Mouse (Mus musculus): ENCODE measurements around the gene Alb. TPM values are rescaled to one million over a fixed set of nuclear protein-coding genes. Genes with fewer than 3 reads are reported as not detected.

The Alb gene
- total RNA-seq, 2 experiments from 2014 or later, result 0.14 TPM; not detected in 1

- no peak for TF ChIP-seq CTCF (IDR thresholded peaks at IDR 0.05)
- intact Hi-C loops (cut with DNase I), result no loop called here
- H3K4me3 ChIP-seq, result no peak overlapping the region
These were observed 10.1 kb downstream of the Alb start for GRCm38 (mm10) chr5:90470836-90471235.

GRCm38 (mm10) chr5:90473902-90474301, 13.2 kb downstream of the Alb start:
- intact Hi-C loops (cut with DNase I), result no loop called here
- DNase-seq, result no peak
- Histone ChIP-seq H3K27ac (no peak overlapping the region), H3K4me3 (no peak overlapping the region)
- no peak for TF ChIP-seq CTCF (IDR thresholded peaks at IDR 0.05)

More at GRCm38 (mm10) chr5:90470836-90471235, 10.1 kb downstream of the Alb start:
- H3K27ac ChIP-seq, result no peak overlapping the region
- no peak for DNase-seq

- Histone ChIP-seq H3K4me3 (no peak overlapping the region), H3K27ac (no peak overlapping the region)
- intact Hi-C loops (cut with DNase I), result no loop called here
- DNase-seq, result no peak
- no peak for TF ChIP-seq CTCF (IDR thresholded peaks at IDR 0.05)
These were observed 13.7 kb downstream of the Alb start for GRCm38 (mm10) chr5:90474369-90474768.

GRCm38 (mm10) chr5:90476741-90477140, 16.0 kb downstream of the Alb start:
- no peak overlapping the region for H3K4me3 ChIP-seq
- intact Hi-C loops (cut with DNase I), result no loop called here
- TF ChIP-seq CTCF (IDR thresholded peaks at IDR 0.05), result no peak
- no peak overlapping the region for H3K27ac ChIP-seq
- no peak for DNase-seq

- no peak for DNase-seq
- TF ChIP-seq CTCF (IDR thresholded peaks at IDR 0.05), result no peak
- H3K4me3 ChIP-seq, result no peak overlapping the region
- H3K27ac ChIP-seq, result no peak overlapping the region
- intact Hi-C loops (cut with DNase I), result no loop called here
These were observed 16.8 kb downstream of the Alb start for GRCm38 (mm10) chr5:90477308-90478140.

GRCm38 (mm10) chr5:90478886-90479285, 18.2 kb downstream of the Alb start:
- no peak overlapping the region for H3K4me3 ChIP-seq
- DNase-seq, result no peak
- H3K27ac ChIP-seq, result no peak overlapping the region
- TF ChIP-seq CTCF (IDR thresholded peaks at IDR 0.05), result no peak
- intact Hi-C loops (cut with DNase I), result no loop called here

GRCm38 (mm10) chr5:90485597-90485996, 24.9 kb downstream of the Alb start:
- intact Hi-C loops (cut with DNase I), result no loop called here
- no peak overlapping the region for H3K4me3 ChIP-seq
- DNase-seq, result no peak
- TF ChIP-seq CTCF (IDR thresholded peaks at IDR 0.05), result no peak
- H3K27ac ChIP-seq, result no peak overlapping the region

- intact Hi-C loops (cut with DNase I), result no loop called here
- Histone ChIP-seq H3K27ac (no peak overlapping the region), H3K4me3 (no peak overlapping the region)
- TF ChIP-seq CTCF (IDR thresholded peaks at IDR 0.05), result no peak
- no peak for DNase-seq
These were observed 27.6 kb downstream of the Alb start for GRCm38 (mm10) chr5:90488323-90488722.

GRCm38 (mm10) chr5:90490518-90490917, 29.8 kb downstream of the Alb start, which contains the start of gene Afp:
Gene Afp (plus strand): TSS chr5:90490737.
- TF ChIP-seq CTCF (IDR thresholded peaks at IDR 0.05), result no peak
- DNase-seq, result no peak
- Histone ChIP-seq H3K4me3 (peak within 1 kb of the TSS; percentile 19; the same call in 1 of the 2 replicates), H3K27ac (no peak within 1 kb of the TSS)
- intact Hi-C loops (cut with DNase I), result no loop called here

- intact Hi-C loops (cut with DNase I), result no loop called here
- no peak for TF ChIP-seq CTCF (IDR thresholded peaks at IDR 0.05)
- Histone ChIP-seq H3K4me3 (no peak overlapping the region), H3K27ac (no peak overlapping the region)
- DNase-seq, result no peak
These were observed 31.7 kb downstream of the Alb start for GRCm38 (mm10) chr5:90492440-90492839.

- DNase-seq, result no peak
- Histone ChIP-seq H3K27ac (no peak overlapping the region), H3K4me3 (no peak overlapping the region)
- intact Hi-C loops (cut with DNase I), result no loop called here
- no peak for TF ChIP-seq CTCF (IDR thresholded peaks at IDR 0.05)
These were observed 33.6 kb downstream of the Alb start for GRCm38 (mm10) chr5:90494308-90494707.

- intact Hi-C loops (cut with DNase I), result no loop called here
These were observed 38.8 kb downstream of the Alb start for GRCm38 (mm10) chr5:90499509-90499908.

GRCm38 (mm10) chr5:90500714-90501113, 40.0 kb downstream of the Alb start:
- H3K27ac ChIP-seq, result no peak overlapping the region
- H3K4me3 ChIP-seq, result no peak overlapping the region
- TF ChIP-seq CTCF (IDR thresholded peaks at IDR 0.05), result peak; percentile 96
- intact Hi-C loops (cut with DNase I), result loop anchor here (2.0 kb wide), 1 partner anchor 298 kb away; no protein-coding TSS in a partner anchor
- DNase-seq, result peak; percentile 68

More at GRCm38 (mm10) chr5:90499509-90499908, 38.8 kb downstream of the Alb start:
- no peak overlapping the region for H3K4me3 ChIP-seq
- H3K27ac ChIP-seq, result no peak overlapping the region
- TF ChIP-seq CTCF (IDR thresholded peaks at IDR 0.05), result no peak
- no peak for DNase-seq

- TF ChIP-seq CTCF (IDR thresholded peaks at IDR 0.05), result no peak
- intact Hi-C loops (cut with DNase I), result loop anchor here (2.0 kb wide), 1 partner anchor 299 kb away; no protein-coding TSS in a partner anchor
These were observed 41.1 kb downstream of the Alb start for GRCm38 (mm10) chr5:90501752-90502151.

More at GRCm38 (mm10) chr5:90501752-90502151, 41.1 kb downstream of the Alb start:
- H3K27ac ChIP-seq, result no peak overlapping the region
- DNase-seq, result no peak
- no peak overlapping the region for H3K4me3 ChIP-seq
